ENCODE assay signal across 12 mouse cellular contexts in the genomic region with DNA sequence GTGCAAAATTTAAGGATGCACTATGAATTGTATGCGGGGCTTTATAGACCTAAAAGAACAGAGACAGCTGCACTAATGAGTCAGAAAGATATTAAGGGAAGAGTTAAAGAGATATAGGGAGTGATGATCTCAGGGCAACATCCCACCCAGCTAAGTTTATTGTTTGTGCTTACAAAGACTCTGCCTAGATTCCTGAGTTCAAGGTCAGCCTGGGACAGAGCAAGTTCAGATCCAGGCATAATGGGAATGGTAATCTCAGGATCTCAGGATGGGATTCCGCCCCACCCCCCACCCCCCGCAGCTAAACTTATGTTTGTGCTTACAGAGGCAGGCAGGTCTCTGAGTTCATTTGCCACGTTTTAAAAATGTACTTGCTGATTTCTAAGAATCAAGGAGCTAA. TPM values are rescaled to one million over a fixed set of nuclear protein-coding genes. Genes with fewer than 3 reads are reported as not detected.
"Had no signal": no experiment of that assay in that cellular context is flagged by ENCODE, and none has a peak within 500 bp of the region (broad histone marks: within the 10 kb centered on the region; RNA-seq: fewer than 3 reads in every experiment).

No protein-coding gene starts in this region.

- H3K27me3 ChIP-seq: limb, embryonic 12.5 days; liver, embryonic 13.5 days; stomach, embryonic 15.5 days had no signal

- H3K9ac ChIP-seq: limb, embryonic 12.5 days; liver, embryonic 13.5 days; liver, postnatal 0 days; midbrain, embryonic 13.5 days; stomach, embryonic 15.5 days had no signal

- H3K27ac ChIP-seq: kidney, postnatal 0 days; layer of hippocampus, adult 2 months; limb, embryonic 12.5 days; liver, embryonic 13.5 days; midbrain, embryonic 13.5 days; stomach, embryonic 15.5 days had no signal

- H3K4me3 ChIP-seq: layer of hippocampus, adult 2 months; limb, embryonic 12.5 days; liver, embryonic 13.5 days; midbrain, embryonic 13.5 days; stomach, embryonic 15.5 days had no signal

- H3K4me2 ChIP-seq: limb, embryonic 12.5 days; liver, embryonic 13.5 days; midbrain, embryonic 13.5 days; stomach, embryonic 15.5 days had no signal

- H3K9me3 ChIP-seq: limb, embryonic 12.5 days; liver, embryonic 13.5 days; stomach, embryonic 15.5 days had no signal

- H3K4me1 ChIP-seq: limb, embryonic 12.5 days; stomach, embryonic 15.5 days had no signal

- DNase-seq: kidney, postnatal 36 days; liver; liver, embryonic 13.5 days; liver, postnatal 0 days; right cerebral cortex, postnatal 14 days; thymus, adult 2 months; thymus, postnatal 25 days had no signal

- ATAC-seq: liver, postnatal 0 days; midbrain, embryonic 13.5 days had no signal

- H3K36me3 ChIP-seq: limb, embryonic 12.5 days; liver, embryonic 13.5 days; midbrain, embryonic 13.5 days; stomach, embryonic 15.5 days had no signal

RNA-seq across cellular contexts. Expression of gene Hopx, which starts 13.9 kb away (rescaled TPM):
- polyA plus RNA-seq: limb, embryonic 12.5 days had no signal
